Mouse (Mus musculus): Measurements from ENCODE around the gene Actn4.

The Actn4 gene

DNA sequence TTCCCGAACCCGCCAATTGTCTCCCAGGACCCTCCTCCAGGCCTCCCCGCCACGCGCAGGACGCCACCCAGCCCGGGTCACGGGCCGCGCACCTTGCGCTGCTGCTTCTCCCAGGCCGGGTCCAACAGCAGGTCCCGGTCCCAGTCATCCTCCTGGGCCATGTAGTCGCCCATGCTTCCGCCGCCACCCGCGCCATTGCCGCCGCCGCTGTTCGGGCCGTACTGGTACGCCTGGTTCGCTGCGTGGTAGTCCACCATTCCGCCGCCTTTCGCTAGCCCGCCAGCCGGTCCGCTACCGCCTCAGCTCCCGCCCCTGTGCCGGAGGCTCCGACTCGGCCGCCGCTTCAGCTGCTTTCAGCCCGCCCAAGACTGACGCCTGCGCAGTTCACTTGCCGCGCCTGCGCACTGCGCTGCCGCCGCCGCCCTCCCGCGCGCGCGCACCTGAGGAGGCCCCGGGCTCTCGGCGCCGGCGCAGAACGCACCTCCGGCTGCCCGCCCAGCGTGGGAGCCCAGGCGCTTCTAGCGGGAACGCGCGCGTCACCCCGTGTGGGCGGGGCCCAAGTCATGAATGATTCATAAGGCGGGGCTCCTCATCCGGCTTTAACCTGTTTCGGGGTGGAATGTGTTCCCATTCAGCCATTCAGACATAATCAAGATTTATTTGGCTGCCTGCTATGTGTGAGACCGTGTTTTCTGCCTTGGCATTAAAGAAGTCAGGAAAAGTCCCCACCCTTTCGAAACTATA is at the start of gene Actn4:
Actn4 (minus strand) TSS at position 414 of the 744 bp plus-strand sequence.
- DNase-seq (ENCODE audit: low read depth), result peak; percentile 100

DNA sequence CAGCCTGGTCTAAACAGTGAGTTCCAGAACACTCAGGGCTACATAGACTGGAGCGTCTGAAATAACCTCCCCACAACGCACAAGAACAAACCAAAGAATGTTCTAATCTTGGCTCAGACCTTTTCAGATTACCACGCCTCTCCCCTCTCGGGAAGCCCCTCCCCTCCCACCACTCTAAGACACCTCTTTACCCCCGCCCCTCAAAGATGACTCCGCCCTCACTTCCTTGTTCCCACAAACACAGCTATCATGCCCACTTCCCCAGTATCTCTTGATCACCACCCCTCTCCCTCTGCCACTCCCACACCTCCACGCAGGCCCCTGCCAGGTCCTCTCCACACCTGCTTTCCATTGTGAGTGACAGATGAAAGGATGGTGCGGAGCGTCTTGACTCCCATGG is 46.6 kb upstream of the Actn4 start:
- peak; percentile 64 for DNase-seq (ENCODE audit: low read depth)

- DNase-seq (ENCODE audit: low read depth), result no peak
Measured at GRCm38 (mm10) chr7:29008171-29008570, 46.0 kb upstream of the Actn4 start.

- no peak for DNase-seq (ENCODE audit: low read depth)
Measured at GRCm38 (mm10) chr7:29007224-29008101, 45.3 kb upstream of the Actn4 start.

- DNase-seq (ENCODE audit: low read depth), result peak; percentile 88
Measured at GRCm38 (mm10) chr7:29000651-29001605, 38.8 kb upstream of the Actn4 start.

- no peak for DNase-seq (ENCODE audit: low read depth)
Measured at GRCm38 (mm10) chr7:28993402-28993801, 31.3 kb upstream of the Actn4 start.

GRCm38 (mm10) chr7:28992997-28993396 is 30.9 kb upstream of the Actn4 start:
- no peak for DNase-seq (ENCODE audit: low read depth)

GRCm38 (mm10) chr7:28991616-28992015 is 29.5 kb upstream of the Actn4 start:
- DNase-seq (ENCODE audit: low read depth), result peak; percentile 69

DNA sequence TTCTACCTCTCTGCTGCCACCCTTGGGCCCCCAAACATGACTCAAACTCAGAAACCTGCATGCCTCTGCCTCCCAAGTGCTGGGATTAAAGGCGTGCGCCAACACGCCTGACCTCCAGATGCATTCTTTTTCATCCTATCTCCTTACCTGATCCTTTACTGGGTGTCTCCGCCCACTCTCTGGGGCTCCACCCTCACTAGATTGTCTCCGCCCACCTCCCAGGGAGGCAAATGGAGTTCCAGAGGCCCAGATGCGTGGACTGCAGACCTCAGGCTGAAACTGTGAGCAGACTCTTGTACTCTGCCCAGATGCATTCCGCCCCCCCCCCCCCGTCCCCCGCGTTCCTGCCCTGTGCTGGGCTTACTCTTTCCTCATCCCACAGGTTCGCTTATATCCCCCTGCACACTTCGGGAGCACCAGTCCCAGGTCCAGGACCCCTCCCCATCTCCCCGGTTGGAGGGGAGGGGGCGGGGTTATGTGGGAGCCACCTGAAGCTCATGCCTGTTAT is 28.7 kb upstream of the Actn4 start:
- DNase-seq (ENCODE audit: low read depth), result no peak

DNA sequence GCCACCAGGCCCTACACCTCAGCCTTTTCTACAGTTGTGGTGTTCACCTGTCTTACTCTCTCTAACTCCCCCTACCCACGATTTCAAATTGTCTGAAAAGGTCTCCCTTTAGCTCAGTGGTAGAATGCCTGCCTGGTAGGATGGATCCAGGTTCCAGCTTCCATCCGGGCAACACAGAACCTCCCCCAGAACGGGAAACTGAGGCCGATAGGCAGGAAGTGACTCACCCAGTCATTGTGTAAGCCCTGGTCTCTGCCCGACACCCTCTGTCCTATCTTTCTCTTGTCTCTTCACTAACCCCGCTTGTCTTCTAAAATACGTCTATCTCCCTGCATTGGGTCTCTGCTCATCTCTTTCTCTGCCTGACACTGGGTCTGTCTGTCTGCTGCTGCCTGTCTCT is 23.1 kb upstream of the Actn4 start:
- no peak for DNase-seq (ENCODE audit: low read depth)

- no peak for DNase-seq (ENCODE audit: low read depth)
Measured at GRCm38 (mm10) chr7:28984452-28984851, 22.3 kb upstream of the Actn4 start.

- no peak for DNase-seq (ENCODE audit: low read depth)
Measured at GRCm38 (mm10) chr7:28983849-28984248, 21.7 kb upstream of the Actn4 start.

DNA sequence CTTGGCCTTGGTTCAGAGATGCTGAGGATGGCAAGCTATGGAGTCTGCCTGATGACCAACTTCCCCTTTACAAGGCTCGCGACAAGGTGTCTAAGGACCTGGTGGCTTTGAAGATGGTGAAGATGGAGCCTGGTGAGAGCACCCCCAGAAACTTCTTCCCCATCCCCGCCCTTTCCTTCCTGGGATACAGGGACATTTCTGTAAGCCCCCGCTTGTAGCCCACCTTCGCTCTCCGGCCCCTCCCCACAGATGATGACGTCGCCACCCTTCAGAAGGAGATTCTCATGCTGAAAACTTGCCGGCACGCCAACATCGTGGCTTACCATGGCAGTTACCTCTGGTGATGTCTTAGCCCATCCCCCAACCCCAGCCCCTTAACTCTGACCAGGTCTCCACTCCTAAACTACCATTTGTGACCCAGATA is 21.0 kb upstream of the Actn4 start:
- DNase-seq (ENCODE audit: low read depth), result peak; percentile 65

DNA sequence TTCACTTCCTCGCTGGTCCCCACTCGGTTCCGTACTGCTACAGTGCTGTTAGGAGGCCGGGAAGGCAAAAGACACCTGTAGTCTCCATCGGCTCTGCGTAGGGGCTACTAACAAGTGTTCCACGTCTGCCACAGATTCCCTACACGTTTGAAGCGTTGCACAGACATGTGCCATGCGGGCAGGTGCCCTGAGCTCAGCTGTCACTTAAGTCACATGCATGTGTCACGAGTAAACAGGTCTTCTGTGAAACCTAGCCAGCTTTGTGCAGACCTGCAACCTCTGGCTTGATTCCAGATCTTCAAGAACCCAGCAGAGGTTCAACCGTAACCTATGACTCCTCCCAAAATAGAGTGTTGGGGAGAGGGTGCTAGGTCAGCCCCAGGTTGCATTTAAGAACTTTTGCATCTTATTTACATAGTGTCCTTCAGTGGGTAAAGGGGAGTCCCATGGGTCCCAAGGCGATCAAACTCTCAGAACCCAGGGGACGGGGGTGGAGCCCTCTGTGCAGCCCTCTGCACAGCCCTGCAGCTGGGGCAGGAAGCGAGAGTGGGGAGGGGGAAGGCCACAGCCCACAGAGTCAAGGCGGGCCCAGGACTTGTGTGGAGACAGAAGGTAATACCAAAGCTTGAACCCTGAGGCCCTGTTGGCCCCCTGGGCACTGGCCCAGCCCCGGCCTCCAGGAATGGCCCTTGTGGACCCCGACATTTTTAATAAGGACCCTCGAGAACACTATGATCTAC is 20.3 kb upstream of the Actn4 start:
- peak; percentile 91 for DNase-seq (ENCODE audit: low read depth)

GRCm38 (mm10) chr7:28981651-28982273 is 19.6 kb upstream of the Actn4 start, which contains the start of the genes Eif3k and Map4k1:
Gene Eif3k (minus strand): TSS chr7:28981864.
Gene Map4k1 (plus strand): TSS chr7:28982050.
- peak; percentile 100 for DNase-seq (ENCODE audit: low read depth)

- no peak for DNase-seq (ENCODE audit: low read depth)
Measured at GRCm38 (mm10) chr7:28977556-28977955, 15.4 kb upstream of the Actn4 start.

- no peak for DNase-seq (ENCODE audit: low read depth)
Measured at GRCm38 (mm10) chr7:28973025-28973424, 10.9 kb upstream of the Actn4 start.

DNA sequence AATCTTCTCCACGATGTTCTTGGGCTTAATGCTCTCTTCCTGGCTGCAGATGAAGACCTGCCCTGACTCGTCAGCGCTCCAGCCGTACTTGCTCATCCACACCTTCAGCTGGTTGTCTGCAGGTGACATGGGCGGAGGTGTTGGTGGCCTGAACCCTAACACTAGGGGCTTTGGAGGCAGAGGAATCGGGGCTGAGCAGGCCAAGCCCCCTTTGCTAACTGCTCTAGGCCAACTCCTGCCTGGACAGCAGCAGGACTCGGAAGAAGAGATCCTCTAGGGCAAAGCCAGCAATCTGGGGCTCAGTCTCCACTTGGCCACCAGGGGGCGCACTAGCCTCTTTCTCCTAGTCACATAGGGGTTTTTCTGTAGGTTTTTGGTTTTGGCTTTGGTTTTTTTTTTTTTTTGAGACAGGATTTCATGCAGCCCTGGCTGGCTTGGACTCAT is 10.4 kb upstream of the Actn4 start:
- DNase-seq (ENCODE audit: low read depth), result peak; percentile 91

GRCm38 (mm10) chr7:28971770-28972269 is 9.7 kb upstream of the Actn4 start:
- no peak for DNase-seq (ENCODE audit: low read depth)

DNA sequence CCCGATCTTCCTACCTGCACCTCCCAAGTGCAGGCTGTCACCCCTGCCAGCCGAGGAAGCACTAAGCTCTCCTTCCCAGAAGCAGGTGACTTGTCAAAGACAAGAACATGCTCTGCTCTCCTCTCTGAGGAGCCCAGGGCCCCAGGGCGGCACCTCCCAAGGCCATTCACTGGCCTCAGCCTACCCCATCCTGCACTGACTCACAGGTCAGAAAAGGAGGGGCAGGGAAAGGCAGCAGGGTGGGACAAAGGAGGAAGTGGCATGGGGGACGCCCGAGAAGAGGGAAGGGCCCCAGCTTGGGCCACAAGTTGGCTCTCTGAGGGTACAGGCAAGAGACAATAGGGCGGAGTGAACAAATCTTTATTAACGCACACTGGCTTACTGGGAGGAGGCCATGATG is 8.9 kb upstream of the Actn4 start:
- no peak for DNase-seq (ENCODE audit: low read depth)
